Comparison of ENCODE assay signal across 8 mouse cellular contexts in the genomic region with DNA sequence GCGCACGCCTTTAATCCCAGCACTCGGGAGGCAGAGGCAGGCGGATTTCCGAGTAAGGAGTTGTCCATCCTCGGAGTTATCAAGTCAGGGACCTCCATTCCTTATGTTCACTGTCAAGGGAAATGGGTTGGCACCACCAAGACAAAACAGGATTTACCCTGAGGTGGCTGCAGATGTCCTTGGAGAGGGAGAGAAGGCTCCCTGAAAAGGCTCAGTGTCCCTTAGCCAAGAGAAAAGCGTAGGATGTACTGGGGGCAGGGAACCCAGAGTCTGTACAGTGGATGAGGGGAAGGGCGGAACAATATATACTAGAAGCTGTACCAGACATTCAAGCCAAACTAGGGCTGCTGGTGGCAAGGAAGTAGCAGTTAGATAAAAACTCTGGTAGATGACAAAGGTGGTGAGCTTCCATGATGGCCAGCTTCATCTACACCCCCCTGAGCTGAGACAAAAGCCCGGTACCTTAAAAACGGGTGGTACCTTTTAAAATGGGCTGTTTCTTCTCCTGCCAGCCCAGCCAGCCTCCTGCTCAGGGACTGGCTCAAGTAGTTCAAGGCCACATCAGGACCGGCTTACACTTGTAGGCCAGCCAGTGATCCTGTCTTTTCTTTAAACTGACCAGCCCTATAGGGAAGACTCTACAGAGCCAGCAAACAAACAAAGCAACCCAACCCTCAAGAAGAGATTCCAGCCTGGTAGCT. TPM values are rescaled to one million over a fixed set of nuclear protein-coding genes. Genes with fewer than 3 reads are reported as not detected.
DNase-seq lines count a peak whose midpoint lies in the region; ATAC-seq and TF ChIP-seq lines count a peak whose summit lies in the region.

No protein-coding gene starts in this region.

- H3K4me3 ChIP-seq in heart, embryonic 11.5 days (ENCODE audit: low read depth, low read length): peak overlapping the region; percentile 76
- H3K4me3 ChIP-seq in forebrain, embryonic 14.5 days (ENCODE audit: low read depth, low read length): peak overlapping the region; percentile 66
- H3K4me3 ChIP-seq in liver, postnatal 0 days (ENCODE audit: low read depth, low read length): peak overlapping the region; percentile 54

- H3K36me3 ChIP-seq in heart, embryonic 11.5 days (ENCODE audit: control insufficient read depth, insufficient read depth, low read length): no peaks in the 10 kb centered on the region
- H3K36me3 ChIP-seq in forebrain, embryonic 14.5 days (ENCODE audit: control insufficient read depth, insufficient read depth, low read length): no peaks in the 10 kb centered on the region
- H3K36me3 ChIP-seq in liver, postnatal 0 days (replicated peaks; ENCODE audit: insufficient read depth, low read length): no peaks in the 10 kb centered on the region

- H3K4me1 ChIP-seq in heart, embryonic 11.5 days (ENCODE audit: control insufficient read depth, insufficient read depth, low read length): peaks cover 16% of the 10 kb centered on the region
- peaks cover 8% of the 10 kb centered on the region; the same call in 1 of the 2 replicates for H3K4me1 ChIP-seq in forebrain, embryonic 14.5 days (ENCODE audit: control insufficient read depth, insufficient read depth, low read length)
- peaks cover 16% of the 10 kb centered on the region; the same call in 1 of the 2 replicates for H3K4me1 ChIP-seq in liver, postnatal 0 days (ENCODE audit: insufficient read depth)

- H3K27me3 ChIP-seq in heart, embryonic 11.5 days (ENCODE audit: control insufficient read depth, insufficient read depth, low read length): no peaks in the 10 kb centered on the region
- no peaks in the 10 kb centered on the region for H3K27me3 ChIP-seq in forebrain, embryonic 14.5 days (replicated peaks; ENCODE audit: control insufficient read depth, insufficient read depth, low read length)
- H3K27me3 ChIP-seq in liver, postnatal 0 days (ENCODE audit: insufficient read depth, low read length): no peaks in the 10 kb centered on the region

- TF ChIP-seq CTCF in liver, postnatal 0 days (IDR thresholded peaks at IDR 0.05; ENCODE audit: low read depth): no peak

- 0 out of 2 replicates have a peak overlapping the region, but pooled peaks have one; percentile 29 for H3K27ac ChIP-seq in heart, embryonic 11.5 days (ENCODE audit: low read depth, low read length)
- no peak overlapping the region for H3K27ac ChIP-seq in forebrain, embryonic 14.5 days (ENCODE audit: low read depth, low read length)
- no peak overlapping the region for H3K27ac ChIP-seq in liver, postnatal 0 days (ENCODE audit: low read depth)

- 58% methylated on average over 11 of the region's 11 CpGs for WGBS in heart, embryonic 11.5 days (ENCODE audit: insufficient replicate concordance)
- 63% methylated on average over 11 of the region's 11 CpGs for WGBS in forebrain, embryonic 14.5 days
- WGBS in liver, postnatal 0 days (ENCODE audit: insufficient replicate concordance): 52% methylated on average over 11 of the region's 11 CpGs

- intact Hi-C loops in heart, postnatal 10 days (cut with DNase I): no loop called here

- DNase-seq in heart, postnatal 10 days: no peak
- DNase-seq in ES-CJ7 (ENCODE audit: low read depth, low spot score): peak; percentile 28
- no peak for DNase-seq in forebrain, embryonic 14.5 days (ENCODE audit: low spot score)
- no peak for DNase-seq in liver, postnatal 0 days
- no peak for DNase-seq in Muller cell, postnatal 12 days (ENCODE audit: inconsistent ontology term)
- no peak for DNase-seq in layer of hippocampus, postnatal 25 days (ENCODE audit: extremely low spot score in 1 of 2, low spot score in 1 of 2)
- DNase-seq in layer of hippocampus, adult 18-20 months (ENCODE audit: low spot score in 2 of 2): no peak

- no peaks in the 10 kb centered on the region for H3K9me3 ChIP-seq in heart, embryonic 11.5 days (replicated peaks; ENCODE audit: control insufficient read depth, low read length)
- no peaks in the 10 kb centered on the region for H3K9me3 ChIP-seq in forebrain, embryonic 14.5 days (replicated peaks; ENCODE audit: control insufficient read depth, low read length)
- no peaks in the 10 kb centered on the region for H3K9me3 ChIP-seq in liver, postnatal 0 days (ENCODE audit: low read length)

- ATAC-seq in heart, embryonic 11.5 days (replicated peaks; ENCODE audit: insufficient number of reproducible peaks, low FRiP score, low TSS enrichment): no peak
- ATAC-seq in forebrain, embryonic 14.5 days: no peak
- no peak for ATAC-seq in liver, postnatal 0 days

- peak overlapping the region; percentile 90 for H3K4me2 ChIP-seq in heart, embryonic 11.5 days
- H3K4me2 ChIP-seq in forebrain, embryonic 14.5 days (ENCODE audit: low read length): peak overlapping the region; percentile 93
- peak overlapping the region; percentile 97 for H3K4me2 ChIP-seq in liver, postnatal 0 days (ENCODE audit: low read depth, low read length)

- no peak for TF ChIP-seq EP300 in liver, postnatal 0 days (IDR thresholded peaks at IDR 0.05; ENCODE audit: low read depth)

- H3K9ac ChIP-seq in heart, embryonic 11.5 days (ENCODE audit: low read depth, low read length): no peak overlapping the region; the same call in 1 of the 2 replicates
- peak overlapping the region; percentile 69; the same call in 1 of the 2 replicates for H3K9ac ChIP-seq in forebrain, embryonic 14.5 days (ENCODE audit: low read length)
- H3K9ac ChIP-seq in liver, postnatal 0 days (replicated peaks): no peak overlapping the region

RNA-seq across cellular contexts. Expression of a gene that starts 0.8 kb away (rescaled TPM):
- 91.7 and 95.2 TPM in 2 replicates for polyA plus RNA-seq in heart, embryonic 11.5 days (2014; fragmentation: Nextera tagmentation; extraction: Ambion mirVana)
- total RNA-seq in heart, postnatal 10 days (2021): 10 to 100 TPM; 37.2 to 39.5 TPM
- polyA plus RNA-seq in forebrain, embryonic 14.5 days (2014; fragmentation: Nextera tagmentation; extraction: Ambion mirVana): 85.8 and 112 TPM in 2 replicates
- 144 and 149 TPM in 2 replicates for polyA plus RNA-seq in liver, postnatal 0 days (2015; fragmentation: Nextera tagmentation; extraction: Ambion mirVana)
- total RNA-seq in layer of hippocampus, postnatal 25 days (2021): 10 to 100 TPM; 42.0 to 45.7 TPM
- total RNA-seq in layer of hippocampus, adult 18-20 months (2021): 10 to 100 TPM; 43.9 to 50.1 TPM

RNA-seq across cellular contexts. Expression of a gene that starts 15.4 kb away (rescaled TPM):
- 0.66 and 0.83 TPM in 2 replicates for polyA plus RNA-seq in heart, embryonic 11.5 days (2014; fragmentation: Nextera tagmentation; extraction: Ambion mirVana)
- total RNA-seq in heart, postnatal 10 days (2021): under 1 TPM; 0.62 to 0.67 TPM
- polyA plus RNA-seq in forebrain, embryonic 14.5 days (2014; fragmentation: Nextera tagmentation; extraction: Ambion mirVana): 3.9 TPM in 2 replicates
- 0.33 TPM in 2 replicates for polyA plus RNA-seq in liver, postnatal 0 days (2015; fragmentation: Nextera tagmentation; extraction: Ambion mirVana)
- 1 to 10 TPM; 8.1 to 8.5 TPM for total RNA-seq in layer of hippocampus, postnatal 25 days (2021)
- 10 to 100 TPM in 1 of 2 experiments, 1 to 10 TPM in 1; 9.1 to 10.4 TPM for total RNA-seq in layer of hippocampus, adult 18-20 months (2021)

RNA-seq across cellular contexts. Expression of a gene that starts 51.0 kb away (rescaled TPM):
- 8.9 and 10.5 TPM in 2 replicates for polyA plus RNA-seq in heart, embryonic 11.5 days (2014; fragmentation: Nextera tagmentation; extraction: Ambion mirVana)
- 10 to 100 TPM; 14.5 to 16.9 TPM for total RNA-seq in heart, postnatal 10 days (2021)
- polyA plus RNA-seq in forebrain, embryonic 14.5 days (2014; fragmentation: Nextera tagmentation; extraction: Ambion mirVana): 16.4 and 16.9 TPM in 2 replicates
- polyA plus RNA-seq in liver, postnatal 0 days (2015; fragmentation: Nextera tagmentation; extraction: Ambion mirVana): 2.9 and 3.1 TPM in 2 replicates
- total RNA-seq in layer of hippocampus, postnatal 25 days (2021): 10 to 100 TPM; 37.0 to 42.9 TPM
- total RNA-seq in layer of hippocampus, adult 18-20 months (2021): 10 to 100 TPM; 43.9 to 47.8 TPM

Comparison
In these comparisons a context has a peak if more than half of its experiments do, and no peak if none do; other contexts are left out.
1. RNA of a gene that starts 15.4 kb away (total RNA-seq): 9.1 to 10.4 TPM in layer of hippocampus, adult 18-20 months and 8.1 to 8.5 TPM in layer of hippocampus, postnatal 25 days; 0.62 to 0.67 TPM in heart, postnatal 10 days; every median in the first group is over 4 times any median in the second.
2. Peak in every context shown above with its lines, with median percentiles within 50 percentile points of each other: H3K4me2 ChIP-seq and H3K4me3 ChIP-seq.